Mouse (Mus musculus) liver, embryonic 16.5 days (tissue): ENCODE measurements around the gene Lipc. TPM values are rescaled to one million over a fixed set of nuclear protein-coding genes. Genes with fewer than 3 reads are reported as not detected.
A peak's percentile ranks its signal among the peaks of the same experiment; 100 is the strongest.
"Not testable (repeated sequence)": the region's sequence is repeated elsewhere in the genome, so short reads cannot be mapped to it uniquely, and the experiment has no call there.

Source experiments
- ATAC-seq: fragments of 200-750 bp; cut with Nextera tagmentation; 2 replicates; pipeline ENCODE4 v1.8.0; 2017; ENCODE audit warnings: low read depth, mild to moderate bottlenecking, moderate number of reproducible peaks, moderate library complexity
- H3K27ac ChIP-seq: fragments of 300-500 bp; sonication (generic); 2 replicates; pipeline ENCODE4 v1.5.1; 2014; ENCODE audit warnings: mild to moderate bottlenecking, low read length
- H3K27me3 ChIP-seq: fragments of 300-500 bp; sonication (generic); 2 replicates; pipeline ENCODE4 v1.6.1; 2014; ENCODE audit warnings: low read depth, low read length, mixed read lengths; ENCODE audit not compliant: control insufficient read depth, insufficient read depth
- H3K36me3 ChIP-seq: fragments of 300-500 bp; sonication (generic); 2 replicates; pipeline ENCODE4 v1.6.1; 2014; ENCODE audit warnings: mild to moderate bottlenecking; ENCODE audit not compliant: control insufficient read depth, insufficient read depth
- H3K4me1 ChIP-seq: fragments of 300-500 bp; sonication (generic); 2 replicates; pipeline ENCODE4 v1.6.1; 2014; ENCODE audit warnings: low read depth, low read length, mixed read lengths; ENCODE audit not compliant: control insufficient read depth
- H3K4me2 ChIP-seq: fragments of 300-500 bp; sonication (generic); 2 replicates; pipeline ENCODE4 v1.6.1; 2014; ENCODE audit warnings: low read depth, low read length, mixed read lengths
- H3K4me3 ChIP-seq: fragments of 300-500 bp; sonication (generic); 2 replicates; pipeline ENCODE4 v1.5.1; 2014; ENCODE audit warnings: low read depth, mild to moderate bottlenecking, low read length
- H3K9ac ChIP-seq: fragments of 300-500 bp; sonication (generic); 2 replicates; pipeline ENCODE4 v1.6.1; 2014; ENCODE audit warnings: low read depth, low read length
- H3K9me3 ChIP-seq: fragments of 300-500 bp; sonication (generic); replicated peaks from 2 replicates; pipeline ENCODE4 v1.6.1; 2016; ENCODE audit warnings: low read length; ENCODE audit not compliant: control insufficient read depth
- WGBS: fragments of 180-500 bp; shearing (Covaris S2); extraction: QIAGEN DNeasy Blood & Tissue Kit; methylation state at CpG from one replicate; pipeline ENCODE4 v1.1.7; 2014; ENCODE audit not compliant: insufficient replicate concordance; 5-methylcytosine and 5-hydroxymethylcytosine counted together
- polyA plus RNA-seq: library from polyadenylated mRNA; unstranded; fragments of >200 nt; fragmentation: Nextera tagmentation; extraction: Ambion mirVana; gene quantifications from 2 replicates; pipeline ENCODE4 v1.2.1, GENCODE M21; 2015

The Lipc gene
- polyA plus RNA-seq, 1 experiment from 2014 or later, result 45.9 TPM

DNA sequence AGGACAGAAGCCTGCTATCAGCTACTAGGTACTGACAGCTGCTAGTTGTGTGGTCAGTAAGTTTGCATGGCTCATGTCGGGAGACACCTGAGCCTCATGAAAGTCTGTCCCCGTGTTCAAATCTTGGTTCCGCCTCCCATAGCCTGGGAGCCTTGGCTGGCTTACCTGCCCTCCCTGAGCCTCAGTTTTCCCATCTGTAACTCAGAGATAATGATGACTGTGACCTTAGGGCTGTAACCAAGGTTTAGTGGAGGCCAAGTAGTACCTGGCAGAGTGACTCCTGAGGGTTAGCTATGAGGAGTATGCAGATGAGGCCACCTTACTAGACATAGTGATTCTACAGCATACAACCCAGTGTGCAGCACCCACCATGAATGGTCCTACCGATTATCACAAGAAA lies 81.7 kb downstream of the Lipc start:
- peak; percentile 42; the same call in 1 of the 2 replicates for ATAC-seq
- Histone ChIP-seq H3K4me2 (no peak overlapping the region), H3K4me3 (no peak overlapping the region), H3K9me3 (no peaks in the 10 kb centered on the region), H3K27ac (no peak overlapping the region), H3K4me1 (peaks cover 10% of the 10 kb centered on the region), H3K36me3 (no peaks in the 10 kb centered on the region), H3K9ac (no peak overlapping the region), H3K27me3 (no peaks in the 10 kb centered on the region)
- WGBS, result 75% methylated on average over 4 of the region's 4 CpGs

DNA sequence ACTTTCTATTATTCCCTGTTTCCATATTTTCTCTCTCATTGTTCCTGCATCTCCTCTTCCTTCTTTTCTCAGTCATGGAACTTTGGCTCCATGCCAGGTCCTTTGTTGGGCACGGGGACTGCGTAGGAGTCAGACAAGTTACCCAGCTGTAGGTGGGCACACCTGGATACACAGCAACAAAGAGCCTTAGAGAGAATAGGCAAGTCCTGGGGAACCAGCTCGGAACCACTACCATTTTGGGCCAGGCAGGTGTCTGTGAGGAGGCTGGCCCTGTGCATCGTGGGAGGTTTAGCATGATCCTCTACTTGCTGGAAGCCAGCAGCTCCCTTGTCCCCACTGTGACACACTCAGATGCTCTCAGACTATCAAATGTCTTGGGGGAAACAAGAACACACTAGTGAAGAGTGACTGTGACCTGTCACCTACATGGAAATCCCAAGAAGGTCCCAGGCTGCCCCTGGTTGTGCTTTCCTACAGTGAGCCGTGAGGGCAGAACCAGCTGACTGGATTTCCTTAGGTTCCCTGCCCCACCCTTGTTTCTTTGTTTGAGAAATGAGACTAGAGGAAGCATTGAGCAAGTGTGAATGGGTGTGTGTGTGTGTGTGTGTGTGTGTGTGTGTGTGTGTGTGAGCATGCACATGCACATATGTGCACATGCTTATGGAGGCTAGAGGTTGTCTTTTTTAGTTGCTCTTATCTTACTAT lies 82.7 kb downstream of the Lipc start:
- no peak overlapping the region for H3K4me2 ChIP-seq
- 0 out of 2 replicates have a peak, but pooled peaks have one; percentile 12 for ATAC-seq
- H3K4me1 ChIP-seq, result peaks cover 14% of the 10 kb centered on the region
- H3K27ac ChIP-seq, result no peak overlapping the region
- no peaks in the 10 kb centered on the region for H3K9me3 ChIP-seq
- H3K27me3 ChIP-seq, result no peaks in the 10 kb centered on the region
- no peaks in the 10 kb centered on the region for H3K36me3 ChIP-seq
- no peak overlapping the region for H3K9ac ChIP-seq
- 74% methylated on average over 5 of the region's 5 CpGs for WGBS
- no peak overlapping the region for H3K4me3 ChIP-seq

DNA sequence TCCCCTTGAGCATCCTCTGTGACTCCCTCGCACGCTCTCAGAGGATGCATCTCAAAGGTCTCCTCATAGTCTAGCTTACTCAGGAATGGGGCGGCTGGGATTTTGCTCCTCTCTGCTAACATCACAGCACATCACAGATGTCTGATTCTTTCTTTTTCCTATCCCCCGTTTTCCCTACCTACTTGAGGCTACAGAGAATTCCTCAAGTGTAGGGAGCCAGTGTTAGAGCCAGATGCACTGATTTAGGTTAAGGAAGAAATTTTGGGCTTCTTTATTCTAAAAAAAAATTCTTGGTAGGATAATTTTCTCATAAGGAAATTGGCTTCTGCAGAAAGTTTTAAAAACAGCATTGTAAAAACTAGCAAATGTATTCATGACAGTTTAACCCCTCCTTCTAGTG lies 84.6 kb downstream of the Lipc start:
- no peak overlapping the region for H3K27ac ChIP-seq
- no peak overlapping the region for H3K4me2 ChIP-seq
- WGBS, result 73% methylated on average over 4 of the region's 4 CpGs
- no peak overlapping the region for H3K9ac ChIP-seq
- H3K27me3 ChIP-seq, result no peaks in the 10 kb centered on the region
- peaks cover 26% of the 10 kb centered on the region for H3K4me1 ChIP-seq
- H3K9me3 ChIP-seq, result no peaks in the 10 kb centered on the region
- H3K4me3 ChIP-seq, result no peak overlapping the region
- H3K36me3 ChIP-seq, result no peaks in the 10 kb centered on the region
- no peak for ATAC-seq

GRCm38 (mm10) chr9:70864039-70864438 lies 88.0 kb downstream of the Lipc start:
- peak; percentile 63 for ATAC-seq
- Histone ChIP-seq H3K4me1 (peaks cover 20% of the 10 kb centered on the region), H3K9me3 (no peaks in the 10 kb centered on the region), H3K4me3 (no peak overlapping the region), H3K4me2 (no peak overlapping the region), H3K9ac (peak overlapping the region; percentile 17), H3K27me3 (no peaks in the 10 kb centered on the region), H3K36me3 (no peaks in the 10 kb centered on the region), H3K27ac (peak overlapping the region; percentile 55)
- 33% methylated on average over 8 of the region's 8 CpGs for WGBS

DNA sequence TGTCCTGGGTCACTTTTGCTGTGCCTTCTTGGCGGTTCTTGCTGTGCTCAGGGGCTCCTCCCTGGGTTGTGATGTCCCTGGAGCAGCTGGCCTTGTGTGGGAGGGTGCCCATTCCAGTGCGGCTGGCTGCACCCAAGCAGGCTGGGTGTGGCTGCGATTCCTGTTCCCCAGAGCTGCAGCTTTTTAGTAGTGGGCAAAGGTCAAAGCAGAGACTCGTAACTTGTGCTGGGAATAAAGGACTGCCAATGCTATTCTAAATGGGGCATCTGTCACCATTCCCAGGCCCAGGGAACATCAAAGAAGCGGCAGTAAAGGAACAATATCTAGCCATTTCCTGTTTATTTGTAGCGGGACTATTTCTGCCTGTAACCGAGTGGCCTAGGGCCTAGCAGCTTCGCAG lies 88.7 kb downstream of the Lipc start:
- peak overlapping the region; percentile 19; the same call in 1 of the 2 replicates for H3K9ac ChIP-seq
- 33% methylated on average over 8 of the region's 8 CpGs for WGBS
- H3K27ac ChIP-seq, result peak overlapping the region; percentile 55

GRCm38 (mm10) chr9:70859233-70859632 lies 92.8 kb downstream of the Lipc start:
- H3K36me3 ChIP-seq, result no peaks in the 10 kb centered on the region
- H3K27ac ChIP-seq, result no peak overlapping the region
- no peaks in the 10 kb centered on the region for H3K27me3 ChIP-seq
- H3K4me3 ChIP-seq, result no peak overlapping the region
- H3K4me1 ChIP-seq, result peaks cover 32% of the 10 kb centered on the region
- 50% methylated on average over 5 of the region's 5 CpGs for WGBS
- H3K4me2 ChIP-seq, result no peak overlapping the region
- no peak overlapping the region for H3K9ac ChIP-seq
- no peaks in the 10 kb centered on the region for H3K9me3 ChIP-seq
- no peak for ATAC-seq

More for the DNA sequence above, 88.7 kb downstream of the Lipc start:
- Histone ChIP-seq H3K4me1 (peaks cover 20% of the 10 kb centered on the region), H3K27me3 (no peaks in the 10 kb centered on the region), H3K9me3 (no peaks in the 10 kb centered on the region), H3K4me2 (peak overlapping the region; percentile 2; the same call in 1 of the 2 replicates), H3K4me3 (no peak overlapping the region), H3K36me3 (no peaks in the 10 kb centered on the region)
- peak; percentile 79 for ATAC-seq

DNA sequence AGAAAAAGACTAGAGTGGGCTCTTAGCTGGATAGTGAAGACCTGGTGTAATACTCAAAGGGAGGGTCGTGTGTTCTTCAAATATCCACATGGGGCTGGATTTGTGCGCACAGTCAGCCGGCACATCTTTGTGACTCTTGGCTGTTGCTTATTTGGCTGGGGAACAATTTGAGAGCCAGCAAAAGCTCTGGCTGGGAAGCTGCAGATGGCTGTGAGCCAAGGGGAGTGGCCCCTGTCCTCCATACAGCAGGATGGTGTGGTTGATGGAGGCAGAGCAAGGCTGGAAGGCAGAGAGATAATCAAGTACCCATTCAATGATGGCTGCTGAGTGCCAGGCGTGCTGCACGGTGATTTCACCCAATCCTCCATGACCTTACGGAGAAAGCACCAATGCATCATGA lies 96.2 kb downstream of the Lipc start:
- no peak overlapping the region for H3K4me2 ChIP-seq
- H3K4me1 ChIP-seq, result peaks cover 22% of the 10 kb centered on the region
- H3K36me3 ChIP-seq, result no peaks in the 10 kb centered on the region
- no peak overlapping the region for H3K9ac ChIP-seq
- peak; percentile 79 for ATAC-seq
- H3K27me3 ChIP-seq, result no peaks in the 10 kb centered on the region
- H3K4me3 ChIP-seq, result no peak overlapping the region
- H3K9me3 ChIP-seq, result no peaks in the 10 kb centered on the region
- H3K27ac ChIP-seq, result peak overlapping the region; percentile 31; the same call in 1 of the 2 replicates
- 52% methylated on average over 6 of the region's 6 CpGs for WGBS

DNA sequence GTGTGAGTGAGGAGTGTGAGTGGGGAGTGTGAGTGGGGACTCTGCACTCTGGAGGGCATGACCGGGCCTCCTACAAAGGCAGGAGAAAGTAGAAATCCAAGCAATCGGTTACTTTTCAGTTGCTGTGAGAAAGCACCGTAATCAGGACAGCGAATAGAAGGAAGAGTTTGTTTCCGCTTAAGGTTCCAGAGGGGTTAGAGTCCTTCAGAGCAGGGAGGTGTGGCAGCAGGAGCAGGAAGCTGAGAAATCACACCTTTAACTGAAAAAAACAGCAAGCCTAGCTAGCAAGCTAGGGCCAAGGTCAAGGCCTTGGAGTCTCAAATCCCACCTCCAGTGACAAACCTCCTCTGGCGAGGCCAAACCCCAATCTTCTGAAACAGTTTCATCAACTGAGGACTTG lies 97.1 kb downstream of the Lipc start:
- no peak for ATAC-seq

GRCm38 (mm10) chr9:70853081-70853480 lies 98.9 kb downstream of the Lipc start:
- ATAC-seq, H3K27me3 ChIP-seq, H3K9ac ChIP-seq, H3K4me2 ChIP-seq, H3K9me3 ChIP-seq, H3K4me3 ChIP-seq, H3K36me3 ChIP-seq, H3K27ac ChIP-seq: not testable (repeated sequence)
- H3K4me1 ChIP-seq, result peaks cover 32% of the 10 kb centered on the region
- WGBS, result 67% methylated on average over 15 of the region's 15 CpGs

More for the DNA sequence above, 97.1 kb downstream of the Lipc start:
- Histone ChIP-seq H3K9me3 (no peaks in the 10 kb centered on the region), H3K4me3 (no peak overlapping the region), H3K9ac (no peak overlapping the region), H3K4me1 (peaks cover 22% of the 10 kb centered on the region), H3K27me3 (no peaks in the 10 kb centered on the region), H3K36me3 (no peaks in the 10 kb centered on the region), H3K27ac (no peak overlapping the region), H3K4me2 (no peak overlapping the region)
- 66% methylated on average over 6 of the region's 6 CpGs for WGBS
